Mouse (Mus musculus): ENCODE measurements around the gene Rrp8.

- TF ChIP-seq POLR2A (IDR thresholded peaks at IDR 0.05; ENCODE audit: borderline replicate concordance, extremely low read depth, insufficient read depth, insufficient read length, poor library complexity, severe bottlenecking): no peak
- TF ChIP-seq CTCF (IDR thresholded peaks at IDR 0.05; ENCODE audit: borderline replicate concordance, extremely low read depth, insufficient read depth, insufficient read length): no peak
These were observed 41.5 kb upstream of the Rrp8 start for GRCm38 (mm10) chr7:105778553-105779265.
